Mouse (Mus musculus): ENCODE measurements around the gene Scgb1b11.
"Not testable (repeated sequence)": the region's sequence is repeated elsewhere in the genome, so short reads cannot be mapped to it uniquely, and the experiment has no call there.

GRCm38 (mm10) chr7:32211045-32211444 lies 11.6 kb upstream of the Scgb1b11 start, which contains the start of gene Scgb2b11:
- TF ChIP-seq CTCF (IDR thresholded peaks at IDR 0.05; ENCODE audit: control insufficient read depth, insufficient read depth, low read length); POLR2A (IDR thresholded peaks at IDR 0.05; ENCODE audit: borderline replicate concordance, control insufficient read depth, low read depth, low read length): not testable (repeated sequence)

All from bone marrow, adult 2 months (tissue).